Mouse (Mus musculus): ENCODE measurements around the gene Nop2.

Gene Nop2

DNA sequence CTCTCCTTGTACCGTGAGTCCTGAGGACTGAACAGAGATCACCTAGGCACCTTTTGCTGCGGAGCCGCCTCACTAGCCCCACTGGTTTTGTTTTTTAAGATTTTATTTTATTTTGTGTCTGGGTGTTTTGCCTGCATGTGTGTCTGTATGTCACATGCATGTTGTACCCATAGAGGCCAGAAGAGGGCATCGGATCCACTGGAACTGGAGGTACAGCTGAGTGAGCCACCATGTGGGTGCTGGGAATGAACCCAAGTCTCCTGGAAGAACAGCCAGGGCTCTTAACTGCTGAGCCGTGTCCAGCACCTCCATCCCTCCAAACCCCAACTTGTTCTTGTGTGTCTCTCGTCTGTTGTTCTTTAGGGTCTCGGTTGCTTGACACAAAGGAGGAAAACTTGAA is 20.8 kb upstream of the Nop2 start:
- peak in 1 of 2 experiments; percentile 40 for DNase-seq

GRCm38 (mm10) chr6:125112553-125112952 is 19.2 kb upstream of the Nop2 start:
- DNase-seq: no peak

GRCm38 (mm10) chr6:125119387-125119786 is 12.3 kb upstream of the Nop2 start:
- no peak for DNase-seq

GRCm38 (mm10) chr6:125128724-125129123 is 3.0 kb upstream of the Nop2 start:
- DNase-seq: no peak

- no peak for DNase-seq
Observed at GRCm38 (mm10) chr6:125129710-125130402, 1.9 kb upstream of the Nop2 start.

DNA sequence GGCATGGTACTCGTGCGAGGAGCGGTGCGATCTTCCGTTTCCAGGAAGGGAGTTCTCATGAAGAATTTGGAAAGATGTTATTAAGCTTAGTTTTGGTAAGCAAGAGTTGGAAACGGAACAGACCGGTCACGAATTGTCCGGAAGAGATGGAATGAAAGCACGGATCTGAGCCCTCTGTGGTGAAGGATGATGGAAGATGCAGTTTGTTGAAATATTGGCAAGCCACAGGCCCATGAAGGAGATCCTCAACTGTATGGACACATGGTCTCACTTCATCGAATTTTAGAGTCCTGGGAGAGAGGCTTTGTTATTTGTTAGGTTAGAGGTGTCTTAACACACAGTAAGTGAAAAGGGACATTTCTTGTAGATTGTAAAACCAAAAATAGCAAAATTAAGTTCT is 761 bp downstream of the Nop2 start:
- DNase-seq: no peak

- DNase-seq: no peak
Observed at GRCm38 (mm10) chr6:125137002-125137671, 5.4 kb downstream of the Nop2 start.

DNA sequence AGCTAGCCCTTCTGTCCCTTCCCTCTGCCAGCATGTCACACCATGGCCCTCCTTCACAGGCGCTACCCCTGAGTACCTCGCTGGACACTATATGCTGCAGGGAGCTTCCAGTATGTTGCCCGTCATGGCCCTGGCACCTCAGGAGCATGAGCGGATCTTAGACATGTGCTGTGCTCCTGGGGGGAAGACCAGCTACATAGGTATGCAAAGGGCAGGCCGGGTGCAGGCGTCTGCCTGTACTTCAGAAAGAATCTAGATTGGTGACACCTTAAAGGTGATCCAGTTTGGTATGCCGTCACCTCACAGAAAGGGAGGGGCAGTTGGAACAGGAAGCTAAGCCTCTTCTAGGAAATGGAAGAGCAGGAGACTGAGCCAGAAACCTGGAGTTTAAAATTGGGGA is 8.0 kb downstream of the Nop2 start:
- no peak for DNase-seq

DNA sequence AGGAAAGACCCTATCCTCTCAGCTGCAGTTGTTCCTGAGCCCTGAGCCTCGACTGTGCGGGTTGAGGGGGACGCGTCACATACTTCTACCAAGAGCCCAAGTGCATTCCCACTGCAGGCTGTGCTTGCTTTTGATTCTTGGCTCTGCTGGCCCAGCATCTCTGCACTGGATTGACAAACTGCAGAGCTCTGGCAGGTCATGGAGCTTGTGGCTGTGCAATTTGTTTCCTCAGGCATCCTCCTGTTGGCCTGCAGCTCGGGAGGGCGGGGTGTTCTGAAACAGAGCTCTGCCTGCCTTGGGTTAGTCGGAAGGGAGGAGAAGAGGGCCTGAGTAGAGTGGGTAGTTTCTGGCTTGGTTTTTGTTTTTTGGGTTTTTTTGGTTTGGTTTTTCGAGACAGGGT is 10.7 kb downstream of the Nop2 start:
- DNase-seq: no peak

DNA sequence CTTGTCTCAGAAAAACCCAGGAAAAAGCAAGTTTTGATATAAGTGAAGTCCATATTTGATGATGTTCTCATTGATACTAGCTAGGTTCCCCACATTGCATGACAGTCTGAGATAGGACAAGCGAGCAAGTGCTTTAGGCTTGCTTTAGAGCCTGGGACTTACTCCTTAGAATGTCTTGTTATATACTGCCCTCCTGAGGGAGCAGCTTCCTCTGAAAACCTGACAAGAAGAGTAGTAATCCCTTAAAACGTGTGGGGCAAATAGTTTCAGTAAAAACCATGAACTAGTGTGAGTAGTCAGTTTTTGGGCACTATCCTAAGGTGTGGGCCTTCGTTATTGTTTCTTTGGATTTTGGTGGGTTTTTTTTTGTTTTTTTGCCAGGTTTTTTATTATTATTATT is 11.4 kb downstream of the Nop2 start:
- no peak for DNase-seq

DNA sequence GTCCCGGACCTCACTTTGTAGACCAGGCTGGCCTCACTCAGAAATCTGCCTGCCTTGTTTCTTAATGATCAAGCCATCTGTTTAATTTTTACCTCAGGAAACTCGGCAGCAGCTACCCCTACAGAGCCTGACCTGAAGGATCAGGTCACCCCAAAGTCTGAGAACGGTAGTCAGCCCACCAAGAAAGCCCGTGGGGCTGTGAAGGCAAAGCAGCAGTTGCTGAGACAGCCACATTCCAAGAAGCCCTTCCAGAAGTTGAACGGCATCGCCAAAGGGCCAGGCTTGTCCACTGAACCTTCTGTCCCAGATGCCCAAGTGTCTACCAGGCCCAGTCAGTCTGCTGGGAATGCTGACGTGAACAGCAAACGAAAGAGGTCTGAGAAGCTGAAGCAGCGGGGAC is 12.2 kb downstream of the Nop2 start:
- no peak for DNase-seq

- peak; percentile 91 to 93 for DNase-seq
Observed at GRCm38 (mm10) chr6:125145001-125145400, 13.3 kb downstream of the Nop2 start, which contains the start of gene Iffo1. Gene Iffo1, plus strand, starts transcription at chr6:125145241.

DNA sequence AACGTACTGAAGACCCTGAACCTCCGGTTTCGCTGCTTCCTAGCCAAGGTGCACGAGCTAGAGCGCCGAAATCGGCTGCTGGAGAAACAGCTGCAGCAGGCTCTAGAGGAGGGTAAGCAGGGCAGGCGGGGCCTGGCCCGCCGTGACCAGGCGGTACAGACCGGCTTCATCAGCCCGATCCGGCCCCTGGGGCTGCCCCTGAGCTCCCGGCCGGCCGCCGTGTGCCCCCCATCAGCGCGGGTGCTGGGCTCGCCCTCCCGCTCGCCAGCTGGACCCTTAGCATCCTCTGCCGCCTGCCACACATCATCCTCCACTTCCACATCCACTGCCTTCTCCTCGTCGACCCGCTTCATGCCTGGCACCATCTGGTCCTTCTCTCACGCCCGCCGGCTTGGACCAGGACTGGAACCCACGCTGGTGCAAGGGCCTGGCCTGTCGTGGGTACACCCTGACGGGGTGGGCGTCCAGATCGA is 13.8 kb downstream of the Nop2 start:
- DNase-seq: peak in 1 of 2 experiments; percentile 25

GRCm38 (mm10) chr6:125146148-125146547 is 14.4 kb downstream of the Nop2 start:
- no peak for DNase-seq

DNA sequence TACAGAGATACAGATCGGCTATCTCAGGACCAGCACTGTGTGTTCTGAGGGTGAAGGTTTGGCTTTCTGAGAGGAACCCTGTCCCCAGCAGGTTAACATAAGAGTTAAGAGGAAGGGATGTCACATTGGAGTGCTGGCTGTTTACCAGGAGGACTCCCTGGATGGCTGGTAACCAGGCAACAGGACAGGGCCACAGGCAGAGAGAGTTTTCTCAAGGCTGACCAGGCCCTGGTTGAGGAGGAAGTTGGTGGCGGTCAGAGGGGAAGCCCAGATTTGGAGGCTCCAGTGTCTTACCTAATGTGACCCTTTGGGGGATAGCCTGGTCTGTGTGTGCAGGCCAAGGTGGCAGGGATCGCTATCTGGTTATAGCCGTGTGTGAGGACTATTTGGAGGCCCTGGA is 15.1 kb downstream of the Nop2 start:
- DNase-seq: peak; percentile 52 to 65

- DNase-seq: no peak
Observed at GRCm38 (mm10) chr6:125147329-125147728, 15.6 kb downstream of the Nop2 start.

- DNase-seq: peak in 1 of 2 experiments; percentile 32
Observed at GRCm38 (mm10) chr6:125148251-125148925, 16.7 kb downstream of the Nop2 start.

GRCm38 (mm10) chr6:125148926-125149568 is 17.3 kb downstream of the Nop2 start:
- DNase-seq: peak in 1 of 2 experiments; percentile 27

DNA sequence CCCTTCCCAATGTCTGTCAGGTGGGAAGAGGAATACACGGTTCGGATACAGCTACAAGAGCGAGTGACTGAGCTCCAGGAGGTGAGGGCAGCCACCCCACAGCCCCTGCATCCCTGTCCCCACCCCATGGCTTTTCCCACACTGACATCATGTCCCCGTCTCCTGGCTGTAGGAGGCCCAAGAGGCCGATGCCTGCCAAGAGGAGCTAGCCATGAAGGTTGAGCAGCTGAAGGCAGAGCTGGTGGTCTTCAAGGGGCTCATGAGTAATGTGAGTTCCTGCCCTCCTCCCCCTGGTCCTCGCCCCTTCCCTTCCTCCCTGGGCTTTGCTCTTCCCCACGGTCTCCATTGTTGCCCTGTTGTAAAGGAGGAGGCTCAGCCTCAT is 17.9 kb downstream of the Nop2 start:
- DNase-seq: no peak

GRCm38 (mm10) chr6:125152212-125153017 is 20.7 kb downstream of the Nop2 start:
- no peak for DNase-seq

DNA sequence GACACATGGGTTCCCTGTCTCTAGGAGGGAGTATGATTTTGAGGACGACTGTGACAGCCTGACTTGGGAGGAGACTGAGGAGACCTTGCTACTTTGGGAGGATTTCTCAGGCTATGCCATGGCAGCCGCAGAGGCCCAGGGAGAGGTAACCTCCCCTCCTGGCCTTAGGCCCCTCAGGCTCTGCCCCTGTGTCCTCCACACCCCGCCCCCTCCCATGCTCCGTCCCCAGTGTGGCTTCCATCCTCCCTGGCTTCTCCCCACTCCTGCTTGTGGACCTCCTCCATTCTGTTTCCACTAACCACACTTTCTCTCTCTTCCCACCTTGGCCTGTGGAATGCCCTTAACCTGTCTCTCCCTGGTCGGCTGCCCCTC is 21.3 kb downstream of the Nop2 start:
- DNase-seq: no peak

- no peak for DNase-seq
Observed at GRCm38 (mm10) chr6:125153682-125154081, 22.0 kb downstream of the Nop2 start.
